Mouse (Mus musculus): ENCODE measurements around the gene Dennd4c. TPM values are rescaled to one million over a fixed set of nuclear protein-coding genes. Genes with fewer than 3 reads are reported as not detected.

Dennd4c gene
- polyA plus RNA-seq, 1 experiment: 2.5 TPM

DNA sequence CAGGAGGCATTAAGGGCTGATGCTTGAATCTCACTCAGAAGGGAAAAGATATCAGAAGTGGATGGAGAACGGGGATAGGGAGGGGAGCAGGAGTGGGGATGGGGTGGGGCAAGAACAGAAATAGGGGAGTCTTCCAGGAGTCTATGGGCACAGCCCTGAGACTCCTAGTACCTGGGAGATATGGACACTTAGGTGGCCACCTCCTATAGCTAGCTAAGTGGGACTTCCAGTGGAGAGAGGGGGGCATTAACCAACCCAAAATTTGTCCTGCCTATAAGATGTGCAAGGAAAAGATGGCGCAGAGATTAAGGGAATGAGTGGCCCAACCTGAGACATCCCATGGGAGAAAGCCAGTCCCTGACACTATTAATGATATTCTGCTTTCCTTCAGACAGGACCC, 103.0 kb downstream of the Dennd4c start:
- Histone ChIP-seq H3K4me3 (no peak overlapping the region), H3K27me3 (ENCODE audit: control insufficient read depth, insufficient read depth, insufficient read length) (no peaks in the 10 kb centered on the region), H3K4me2 (ENCODE audit: low read depth) (no peak overlapping the region), H3K36me3 (ENCODE audit: control insufficient read depth, insufficient read depth) (peaks cover 24% of the 10 kb centered on the region), H3ac (ENCODE audit: control insufficient read depth, insufficient read length) (no peak overlapping the region), H3K79me2 (ENCODE audit: control insufficient read depth, insufficient read depth) (peaks cover 15% of the 10 kb centered on the region)
- TF ChIP-seq TCF3 (IDR thresholded peaks at IDR 0.05; ENCODE audit: insufficient read length, low read depth) (no peak), REST (IDR thresholded peaks at IDR 0.05; ENCODE audit: insufficient read depth, insufficient read length) (no peak), MAX (IDR thresholded peaks at IDR 0.05; ENCODE audit: low read depth) (no peak), POLR2AphosphoS2 (IDR thresholded peaks at IDR 0.05; ENCODE audit: insufficient read length, low read depth) (no peak), SRF (IDR thresholded peaks at IDR 0.05; ENCODE audit: control insufficient read depth, insufficient read length, low read depth) (no peak), CEBPB (IDR thresholded peaks at IDR 0.05; ENCODE audit: insufficient read depth, poor library complexity, severe bottlenecking) (no peak), TCF12 (IDR thresholded peaks at IDR 0.05; ENCODE audit: insufficient read depth, poor library complexity, severe bottlenecking) (no peak), MYOD1 (IDR thresholded peaks at IDR 0.05; ENCODE audit: control insufficient read depth in 1 of 3, insufficient read length in 2 of 3, low read depth in 2 of 3) (no peak), USF1 (IDR thresholded peaks at IDR 0.05; ENCODE audit: low read depth) (no peak), POLR2A (IDR thresholded peaks at IDR 0.05; ENCODE audit: insufficient read length, low read depth) (no peak), E2F4 (IDR thresholded peaks at IDR 0.05; ENCODE audit: insufficient read depth) (no peak), MYOG (IDR thresholded peaks at IDR 0.05; ENCODE audit: control insufficient read depth in 1 of 3, insufficient read depth in 1 of 3, insufficient read length in 2 of 3, low read depth in 2 of 3) (no peak)

DNA sequence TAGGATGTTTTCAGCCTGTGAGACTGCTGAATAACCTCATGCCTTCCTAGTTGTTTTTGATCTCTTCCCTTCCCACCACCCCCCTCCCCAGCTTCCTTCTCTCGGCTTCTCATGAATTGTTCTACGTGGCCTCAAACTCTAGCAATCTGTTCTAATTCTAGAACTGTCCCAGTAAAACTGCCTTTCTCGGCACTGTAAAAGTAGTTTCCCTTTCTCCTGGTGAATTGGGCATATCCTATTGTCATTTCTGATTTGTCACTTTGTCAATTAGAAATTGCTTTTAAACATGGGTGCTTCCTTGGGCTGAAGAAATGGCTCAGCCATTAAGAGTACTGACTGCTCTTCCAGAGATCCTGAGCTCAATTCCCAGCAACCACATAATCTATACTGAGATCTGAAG, 103.7 kb downstream of the Dennd4c start:
- Histone ChIP-seq H3K36me3 (ENCODE audit: control insufficient read depth, insufficient read depth) (peaks cover 24% of the 10 kb centered on the region), H3K79me2 (ENCODE audit: control insufficient read depth, insufficient read depth) (peaks cover 22% of the 10 kb centered on the region), H3K4me2 (ENCODE audit: low read depth) (no peak overlapping the region), H3ac (ENCODE audit: control insufficient read depth, insufficient read length) (no peak overlapping the region), H3K27me3 (ENCODE audit: control insufficient read depth, insufficient read depth, insufficient read length) (no peaks in the 10 kb centered on the region), H3K4me3 (no peak overlapping the region)
- TF ChIP-seq POLR2AphosphoS2 (IDR thresholded peaks at IDR 0.05; ENCODE audit: insufficient read length, low read depth): no peak
- TF ChIP-seq TCF12 (IDR thresholded peaks at IDR 0.05; ENCODE audit: insufficient read depth, poor library complexity, severe bottlenecking): no peak

DNA sequence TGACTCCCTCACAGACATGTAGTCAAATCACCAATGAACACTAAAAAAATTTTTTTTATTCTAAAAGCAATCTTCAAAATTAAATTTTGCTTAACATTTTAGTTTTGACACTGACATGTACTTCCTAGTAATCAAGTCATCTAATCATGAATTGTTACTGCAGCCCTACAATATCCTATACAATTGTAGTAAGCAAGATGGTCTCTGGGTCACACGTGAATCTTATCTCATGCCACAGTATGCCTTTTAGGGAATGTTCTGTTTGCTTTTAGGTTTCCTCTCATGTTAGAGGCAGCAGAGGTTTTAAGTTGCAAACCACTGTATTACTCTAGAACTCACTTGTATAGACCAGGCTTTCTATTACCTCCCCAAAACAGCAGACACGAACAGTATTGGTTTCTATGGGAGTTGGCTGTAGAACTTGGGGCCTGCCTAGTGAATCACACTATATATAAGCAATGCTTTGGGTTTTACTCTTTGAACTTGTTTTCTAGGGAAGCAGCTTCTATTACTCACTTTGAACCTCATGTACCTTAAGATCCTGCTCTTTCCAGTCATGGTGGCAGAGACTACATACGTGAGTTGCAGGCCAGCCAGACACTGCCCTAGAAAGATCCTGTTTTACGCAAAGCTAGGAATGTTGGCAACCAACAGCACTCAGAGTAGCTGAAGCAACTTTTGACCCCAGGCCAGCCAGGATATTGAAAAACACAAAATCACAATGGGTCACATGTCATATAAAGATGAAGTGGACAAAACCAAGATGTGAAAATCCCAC, 104.6 kb downstream of the Dennd4c start:
- peaks cover 23% of the 10 kb centered on the region for H3K79me2 ChIP-seq (ENCODE audit: control insufficient read depth, insufficient read depth)
- no peaks in the 10 kb centered on the region for H3K27me3 ChIP-seq (ENCODE audit: control insufficient read depth, insufficient read depth, insufficient read length)
- no peak overlapping the region for H3K4me3 ChIP-seq
- TF ChIP-seq POLR2AphosphoS2 (IDR thresholded peaks at IDR 0.05; ENCODE audit: insufficient read length, low read depth) (peak; percentile 50), CEBPB (IDR thresholded peaks at IDR 0.05; ENCODE audit: insufficient read depth, poor library complexity, severe bottlenecking) (no peak)
- H3K4me2 ChIP-seq (ENCODE audit: low read depth): no peak overlapping the region
- peaks cover 24% of the 10 kb centered on the region for H3K36me3 ChIP-seq (ENCODE audit: control insufficient read depth, insufficient read depth)
- no peak overlapping the region for H3ac ChIP-seq (ENCODE audit: control insufficient read depth, insufficient read length)

DNA sequence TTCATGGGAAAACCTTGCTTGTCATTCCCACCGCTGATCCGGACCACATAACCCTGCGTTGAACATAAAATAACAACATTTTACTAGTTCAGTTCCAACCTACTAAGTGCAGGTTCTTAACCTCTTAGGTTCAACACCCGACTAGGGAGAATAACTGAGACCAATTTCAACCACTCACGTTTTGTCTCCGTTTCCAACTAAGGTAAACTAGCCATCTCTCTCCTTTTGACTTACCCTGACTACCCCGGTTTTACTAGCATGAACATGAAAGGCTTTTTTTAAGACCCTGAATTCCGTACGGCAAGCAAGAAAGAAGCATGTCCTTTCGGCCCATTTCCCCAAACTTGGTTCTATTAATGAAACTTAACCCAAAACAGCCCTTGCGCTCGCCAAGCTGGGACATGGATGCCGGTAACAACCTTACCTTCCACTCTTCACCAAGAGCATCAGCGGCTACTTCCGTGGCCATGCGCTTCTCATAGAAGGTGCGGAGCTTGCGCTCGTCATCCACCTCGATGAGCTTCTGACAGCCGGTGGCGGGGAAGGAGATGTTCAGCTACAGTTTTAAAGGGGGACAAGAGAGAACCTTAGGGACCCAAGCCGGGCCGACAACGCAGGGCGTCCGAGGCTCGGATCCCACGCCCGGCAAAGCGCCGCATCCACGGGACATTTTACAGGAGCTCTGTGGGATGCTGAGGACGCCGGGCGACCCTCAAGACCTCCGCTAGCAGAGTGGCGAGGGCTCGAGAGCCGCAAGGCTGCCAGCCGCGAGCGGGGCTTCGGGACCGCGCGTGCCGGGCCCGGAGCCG, 108.2 kb downstream of the Dennd4c start:
- peaks cover 24% of the 10 kb centered on the region for H3K36me3 ChIP-seq (ENCODE audit: control insufficient read depth, insufficient read depth)
- peak overlapping the region; percentile 32 for H3ac ChIP-seq (ENCODE audit: control insufficient read depth, insufficient read length)
- H3K27me3 ChIP-seq (ENCODE audit: control insufficient read depth, insufficient read depth, insufficient read length): no peaks in the 10 kb centered on the region
- peaks cover 23% of the 10 kb centered on the region for H3K79me2 ChIP-seq (ENCODE audit: control insufficient read depth, insufficient read depth)
- TF ChIP-seq POLR2AphosphoS2 (IDR thresholded peaks at IDR 0.05; ENCODE audit: insufficient read length, low read depth) (no peak), E2F4 (IDR thresholded peaks at IDR 0.05; ENCODE audit: insufficient read depth) (no peak)
- peak overlapping the region; percentile 66 for H3K4me2 ChIP-seq (ENCODE audit: low read depth)
- peak overlapping the region; percentile 74 for H3K4me3 ChIP-seq

DNA sequence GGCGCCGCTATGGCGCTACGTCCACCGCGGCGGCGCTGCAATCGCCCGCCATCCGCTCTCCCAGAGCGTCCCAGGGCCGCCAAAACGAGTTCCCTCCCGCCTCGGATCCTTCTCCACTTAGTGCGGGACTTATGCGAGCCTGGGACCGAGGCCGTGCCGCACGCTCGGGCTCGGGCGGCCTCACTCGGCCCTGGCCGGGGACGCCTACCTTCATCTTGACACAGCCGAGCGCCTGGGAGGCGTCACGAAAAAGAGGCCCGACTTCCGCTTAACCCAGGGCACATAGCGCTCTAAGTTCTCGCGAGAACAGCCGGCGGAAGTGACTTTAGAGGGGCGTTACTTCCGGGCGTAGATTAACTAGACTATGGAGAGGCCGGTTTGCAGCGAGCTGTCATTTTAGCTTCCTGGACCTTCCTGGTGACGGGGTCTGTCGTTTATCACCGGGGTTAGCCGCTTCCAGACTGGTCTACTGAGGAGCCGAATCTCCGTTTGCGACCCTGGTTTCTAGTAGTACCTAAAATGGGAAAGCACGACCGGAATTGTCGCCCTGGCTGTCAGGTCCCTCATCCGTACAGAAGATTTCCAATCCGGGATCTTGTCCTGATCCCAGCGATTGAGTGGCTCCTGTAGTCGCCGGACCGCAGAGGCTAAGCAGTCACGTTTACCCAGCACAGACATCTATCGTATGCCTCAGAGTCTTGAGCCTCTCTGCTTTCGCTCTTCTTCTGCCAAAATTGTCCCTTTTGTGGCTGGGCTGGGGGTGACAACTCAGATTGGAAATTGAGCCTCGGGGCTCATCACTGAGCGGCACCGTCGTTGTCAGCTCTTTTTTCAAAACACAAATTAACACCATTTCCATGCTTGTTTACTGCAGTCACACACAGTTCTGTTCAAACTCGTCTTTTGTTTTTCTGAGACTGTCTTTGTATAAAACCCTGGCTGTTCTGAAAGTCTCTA, 109.0 kb downstream of the Dennd4c start, which contains the start of gene Rps6:
Gene Rps6, minus strand, starts transcription at position 300 of the 957 bp plus-strand sequence.
- peak within 1 kb of the TSS; percentile 94 for H3K4me2 ChIP-seq (ENCODE audit: low read depth)
- H3K36me3 ChIP-seq (ENCODE audit: control insufficient read depth, insufficient read depth): peaks cover 24% of the 10 kb centered on the region
- TF ChIP-seq TCF3 (IDR thresholded peaks at IDR 0.05; ENCODE audit: insufficient read length, low read depth): no peak
- TF ChIP-seq SRF (IDR thresholded peaks at IDR 0.05; ENCODE audit: control insufficient read depth, insufficient read length, low read depth): no peak
- no peak for TF ChIP-seq REST (IDR thresholded peaks at IDR 0.05; ENCODE audit: insufficient read depth, insufficient read length)
- TF ChIP-seq MYOG (IDR thresholded peaks at IDR 0.05; ENCODE audit: control insufficient read depth in 1 of 3, insufficient read depth in 1 of 3, insufficient read length in 2 of 3, low read depth in 2 of 3): no peak
- peak; percentile 89 for TF ChIP-seq POLR2AphosphoS2 (IDR thresholded peaks at IDR 0.05; ENCODE audit: insufficient read length, low read depth)
- TF ChIP-seq E2F4 (IDR thresholded peaks at IDR 0.05; ENCODE audit: insufficient read depth): no peak
- TF ChIP-seq USF1 (IDR thresholded peaks at IDR 0.05; ENCODE audit: low read depth): no peak
- TF ChIP-seq POLR2A (IDR thresholded peaks at IDR 0.05; ENCODE audit: insufficient read length, low read depth): peak; percentile 86
- no peak for TF ChIP-seq MYOD1 (IDR thresholded peaks at IDR 0.05; ENCODE audit: control insufficient read depth in 1 of 3, insufficient read length in 2 of 3, low read depth in 2 of 3)
- TF ChIP-seq TCF12 (IDR thresholded peaks at IDR 0.05; ENCODE audit: insufficient read depth, poor library complexity, severe bottlenecking): no peak
- peak; percentile 80 for TF ChIP-seq MAX (IDR thresholded peaks at IDR 0.05; ENCODE audit: low read depth)
- peaks cover 3% of the 10 kb centered on the region for H3K27me3 ChIP-seq (ENCODE audit: control insufficient read depth, insufficient read depth, insufficient read length)
- peak within 1 kb of the TSS; percentile 32 for H3ac ChIP-seq (ENCODE audit: control insufficient read depth, insufficient read length)
- H3K79me2 ChIP-seq (ENCODE audit: control insufficient read depth, insufficient read depth): peaks cover 23% of the 10 kb centered on the region
- H3K4me3 ChIP-seq: peak within 1 kb of the TSS; percentile 74

Data from myocyte (in vitro differentiated cells).